Mouse (Mus musculus) fat pad, adult 2 months (tissue): Measurements from ENCODE around the gene Lrrc8d.

ENCODE experiments used
- DNase-seq: peaks from one replicate; pipeline ENCODE4 v3.0.0-alpha.2; 2011; ENCODE audit warnings: low read depth, low spot score; ENCODE audit errors: extremely low read depth

Lrrc8d gene

DNA sequence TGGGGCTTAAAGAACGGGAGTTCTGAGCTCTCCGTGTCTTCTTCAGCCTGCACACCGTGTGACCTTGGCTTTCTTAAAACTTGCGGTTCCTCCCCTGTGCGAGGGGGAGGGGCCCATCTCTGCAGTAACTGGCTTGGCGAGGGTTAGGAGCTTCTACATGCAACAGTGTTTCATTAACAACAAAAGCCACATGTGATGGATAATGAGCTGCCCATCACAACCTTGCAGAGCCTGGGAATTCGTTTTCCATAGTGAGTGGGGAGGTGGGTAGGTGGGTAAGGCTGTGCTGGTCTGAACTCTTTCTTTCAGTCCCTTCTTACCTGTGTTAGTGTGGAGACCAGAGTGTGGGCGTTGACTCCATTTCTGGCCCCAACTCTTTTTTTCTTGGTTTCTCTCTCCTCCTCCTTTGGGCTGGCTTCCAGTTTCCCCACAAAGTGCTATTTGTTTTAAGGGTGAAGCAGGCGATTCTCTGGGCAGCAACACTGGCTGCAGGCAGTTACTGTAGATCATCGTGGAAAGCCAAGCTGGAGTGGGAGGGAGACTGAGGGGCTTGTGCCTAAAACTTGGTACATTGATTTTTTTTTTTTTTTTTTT lies 15.9 kb downstream of the Lrrc8d start:
- no peak for DNase-seq

DNA sequence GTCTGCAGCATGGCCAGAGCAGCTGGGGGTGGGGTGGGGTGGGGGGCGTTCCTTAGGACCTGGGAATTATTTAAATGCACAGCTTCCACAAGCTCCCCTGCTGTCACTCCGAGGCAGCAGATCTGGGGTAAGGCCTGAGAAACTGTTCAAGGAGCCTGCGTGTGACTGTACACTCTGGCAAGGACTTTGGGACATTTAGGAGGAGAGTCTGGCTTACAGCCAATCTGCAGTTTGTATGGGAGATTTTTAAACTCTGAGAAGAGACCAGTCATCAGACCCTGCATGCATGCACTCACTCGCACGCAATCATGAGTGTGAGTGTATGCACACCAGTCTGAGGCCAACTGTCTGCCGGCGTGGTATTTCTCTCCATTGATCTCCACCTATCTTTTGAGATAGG lies 17.5 kb downstream of the Lrrc8d start:
- no peak for DNase-seq

DNA sequence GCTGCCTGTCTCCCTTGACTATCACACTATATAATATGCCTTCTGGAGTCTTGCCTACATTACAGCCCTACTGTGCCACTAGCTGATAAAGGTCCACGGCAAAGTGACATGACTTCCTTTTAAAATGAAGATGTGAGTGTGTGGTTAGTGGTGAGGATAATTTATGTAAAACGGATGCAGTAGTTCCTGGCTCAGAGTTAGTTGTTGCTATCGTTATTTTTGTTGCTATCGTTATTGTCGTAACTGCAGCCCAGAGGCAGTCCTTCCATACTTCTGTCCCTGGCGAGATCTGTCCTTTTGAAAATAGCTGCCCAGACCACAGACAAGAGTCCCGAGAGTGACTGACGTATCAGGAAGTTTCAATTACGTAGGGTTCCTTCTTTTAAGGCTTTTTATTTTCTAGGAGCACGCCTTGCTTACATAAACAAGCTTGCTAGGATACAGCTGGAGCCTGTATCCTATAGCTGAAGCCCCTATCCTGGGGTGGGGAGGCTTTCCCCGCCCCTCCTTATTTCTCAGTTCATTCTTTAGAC lies 18.4 kb downstream of the Lrrc8d start:
- DNase-seq: no peak

DNA sequence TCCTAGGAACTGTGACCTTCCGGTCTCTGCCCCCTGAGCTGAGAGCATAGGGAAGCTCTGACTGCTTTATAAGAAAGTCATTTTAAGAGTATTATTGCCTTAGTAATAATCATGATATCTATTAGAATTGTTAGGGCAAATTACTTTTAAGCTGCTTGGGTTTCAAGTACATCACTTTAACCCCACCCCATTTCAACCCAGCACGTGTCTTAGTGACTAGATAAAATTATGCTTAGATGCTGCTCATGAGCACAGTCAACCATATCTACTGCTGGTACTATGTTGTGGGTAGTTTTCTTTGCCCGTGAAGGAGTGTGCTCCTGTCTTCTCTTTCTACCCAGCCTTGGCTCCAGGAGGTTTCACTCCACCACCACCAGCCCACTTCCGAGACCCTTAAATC lies 21.5 kb downstream of the Lrrc8d start:
- DNase-seq: no peak

- DNase-seq: no peak
Measured at GRCm38 (mm10) chr5:105722807-105723206, 23.0 kb downstream of the Lrrc8d start.

DNA sequence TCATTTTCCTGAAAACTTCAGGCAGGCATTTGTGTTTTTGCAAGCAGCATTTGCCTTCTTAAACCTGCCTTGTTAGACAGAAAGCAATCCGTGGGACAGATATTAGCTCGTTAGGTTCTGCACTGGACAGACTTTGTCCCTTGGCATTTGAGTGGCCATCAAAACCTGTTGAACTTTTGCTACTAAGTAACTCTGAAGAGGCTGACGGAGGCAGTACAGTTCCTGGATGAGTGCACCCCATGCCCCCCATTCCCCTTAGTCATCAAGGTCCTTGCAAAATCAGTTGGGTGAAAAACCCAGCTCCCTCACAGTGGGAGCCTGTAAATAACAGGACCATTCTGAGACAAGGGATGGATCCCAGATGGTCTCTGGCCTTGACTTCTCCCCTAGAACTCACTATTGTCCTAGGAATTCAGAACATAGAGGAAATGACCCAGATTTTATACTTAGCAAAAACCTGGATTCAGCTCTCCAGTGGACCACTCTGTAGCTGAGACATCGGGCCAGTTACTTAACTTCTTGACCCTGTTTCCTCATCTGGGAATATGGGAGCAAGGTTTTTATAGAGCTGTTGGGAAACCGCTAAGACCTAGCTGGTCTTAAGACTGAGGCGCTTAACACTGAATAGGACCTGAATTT lies 30.5 kb downstream of the Lrrc8d start:
- DNase-seq: no peak

GRCm38 (mm10) chr5:105731173-105731626 lies 31.4 kb downstream of the Lrrc8d start:
- no peak for DNase-seq

DNA sequence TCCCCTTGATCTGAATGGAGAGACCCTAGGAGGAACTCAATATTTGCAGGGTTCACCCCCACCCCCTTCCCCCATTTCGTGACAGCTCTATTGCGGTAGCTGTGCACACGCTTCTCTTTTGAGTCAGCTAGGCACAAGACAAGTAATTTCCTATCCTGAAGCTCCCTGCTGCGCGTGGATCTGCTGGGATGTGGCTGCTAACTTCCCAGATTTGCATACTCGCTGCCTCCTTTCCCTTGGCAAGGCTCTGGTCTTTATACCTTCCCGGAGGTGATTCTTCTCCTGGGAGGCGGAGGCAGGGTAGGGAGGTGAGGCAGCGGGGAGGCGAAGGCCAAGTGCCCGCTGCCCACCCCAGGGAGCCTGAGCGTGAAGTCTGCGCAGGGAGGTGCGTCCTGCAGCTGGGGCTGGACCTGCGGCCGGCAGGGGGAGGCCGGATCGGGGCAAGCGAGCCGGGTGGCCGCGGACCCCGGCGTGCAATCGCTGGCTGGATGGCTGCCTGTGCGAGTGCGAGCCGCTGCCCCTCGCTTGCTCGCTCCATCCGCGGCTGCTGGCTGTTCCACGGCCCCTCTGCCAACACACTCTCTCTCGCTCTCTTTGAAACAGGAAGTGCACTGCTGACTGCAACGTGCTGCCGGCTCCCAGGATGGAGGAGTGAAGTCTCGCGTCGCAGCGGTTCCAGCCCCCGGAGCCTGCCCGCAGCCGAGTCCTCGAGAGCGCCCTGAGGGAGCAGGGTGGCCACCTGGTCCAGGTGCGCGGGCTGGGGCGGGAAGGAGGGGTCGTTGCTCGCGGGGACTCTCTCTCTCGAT lies 32.1 kb downstream of the Lrrc8d start:
- no peak for DNase-seq

GRCm38 (mm10) chr5:105732433-105732891 lies 32.7 kb downstream of the Lrrc8d start:
- no peak for DNase-seq

DNA sequence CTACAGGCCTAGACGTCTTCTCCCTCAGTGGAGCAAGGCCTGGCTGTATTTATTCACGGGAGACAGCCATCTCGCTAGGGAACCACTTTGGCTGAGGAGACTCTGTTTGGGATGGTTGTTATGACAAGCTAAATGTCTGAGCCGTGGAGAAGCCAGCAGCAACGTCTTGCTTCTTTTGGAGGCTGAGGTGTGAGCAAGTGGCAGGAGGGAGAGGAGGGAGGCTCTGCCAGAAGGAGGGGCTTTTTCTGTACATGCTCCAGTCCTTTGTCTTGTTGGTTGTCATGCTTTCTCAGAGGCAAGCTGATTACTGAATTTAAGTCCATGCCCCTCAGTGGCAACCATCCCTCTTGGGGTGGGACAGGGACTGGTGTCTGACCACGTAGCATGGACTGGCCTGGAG lies 33.5 kb downstream of the Lrrc8d start:
- DNase-seq: no peak

DNA sequence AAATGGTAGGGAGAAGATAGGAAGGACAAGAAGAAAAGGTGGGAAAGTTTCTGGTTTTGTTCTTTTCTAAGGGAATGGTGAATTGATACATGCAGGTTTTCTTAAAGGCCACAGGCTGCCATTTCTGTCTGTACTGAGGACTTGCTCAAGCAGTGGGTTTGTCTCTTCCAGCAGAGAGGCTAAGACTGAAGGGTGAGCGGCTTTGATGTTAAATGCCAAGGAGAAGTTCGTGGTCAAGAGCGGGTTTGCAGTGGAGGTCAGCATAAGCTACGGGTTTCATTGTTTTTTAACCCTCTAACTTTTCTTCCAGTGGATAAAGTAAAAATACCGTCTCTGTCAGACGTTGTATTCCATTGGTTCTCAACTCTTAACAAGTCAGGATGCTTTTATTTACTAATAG lies 36.6 kb downstream of the Lrrc8d start:
- DNase-seq: no peak

DNA sequence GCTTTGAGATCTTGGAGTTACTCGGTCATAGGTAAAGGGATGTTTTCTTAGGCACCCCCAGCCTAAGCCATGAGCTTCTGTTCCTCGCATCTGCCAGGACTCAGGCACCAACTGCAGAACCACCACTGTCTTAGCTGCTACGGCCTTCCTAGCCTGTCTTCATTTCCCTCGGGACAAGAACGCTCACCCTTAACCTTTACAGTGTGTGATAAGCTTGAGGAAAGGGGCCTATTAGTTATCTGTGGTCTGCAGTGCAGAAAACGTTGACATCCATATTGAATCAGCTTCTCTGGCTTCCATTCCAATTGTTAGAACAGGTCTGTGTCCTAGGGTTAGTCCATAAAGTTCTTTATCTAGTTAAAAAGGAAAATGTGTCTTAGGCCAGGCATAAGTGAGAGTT lies 37.4 kb downstream of the Lrrc8d start:
- DNase-seq: no peak

DNA sequence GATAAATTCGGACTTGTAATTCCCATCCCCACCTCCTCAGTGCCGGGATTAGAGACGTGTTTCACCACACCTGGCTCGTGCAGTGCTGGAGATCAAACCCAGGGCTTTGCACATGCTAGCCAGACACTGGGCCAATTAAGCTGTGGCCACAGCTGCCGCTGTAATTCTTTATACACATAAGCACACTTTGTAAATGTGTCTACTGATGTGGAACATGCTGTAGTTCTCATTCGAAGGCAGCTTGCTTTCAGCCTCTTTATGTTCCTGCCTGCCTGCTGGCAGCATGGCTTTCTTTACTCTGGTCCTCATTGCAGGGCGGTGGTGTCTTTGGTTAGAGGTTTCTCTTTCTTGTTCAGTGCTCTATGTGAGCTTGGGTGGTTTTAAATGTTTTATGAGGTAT lies 40.7 kb downstream of the Lrrc8d start:
- DNase-seq: no peak

DNA sequence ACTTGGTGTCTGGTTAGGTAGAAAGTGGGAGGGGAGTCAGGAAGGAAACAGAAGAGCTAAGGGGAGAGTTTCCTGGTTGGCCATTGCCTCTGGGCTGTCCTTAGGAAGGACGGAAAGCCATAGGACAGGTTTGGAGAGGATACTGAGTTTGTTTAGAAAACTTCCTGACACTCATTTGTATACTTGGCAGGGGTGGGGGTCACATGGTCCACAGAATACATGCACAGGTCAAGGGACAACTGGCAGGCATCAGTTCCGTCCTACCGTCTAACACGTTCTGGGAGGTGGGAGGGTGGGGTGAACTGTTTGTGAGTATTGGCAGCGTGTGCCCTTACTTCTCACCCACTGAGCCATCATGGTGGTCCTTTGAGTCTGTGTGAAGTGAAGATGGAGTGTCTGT lies 42.9 kb downstream of the Lrrc8d start:
- no peak for DNase-seq

- DNase-seq: no peak
Measured at GRCm38 (mm10) chr5:105745324-105745723, 45.6 kb downstream of the Lrrc8d start.

GRCm38 (mm10) chr5:105745927-105746454 lies 46.2 kb downstream of the Lrrc8d start:
- DNase-seq: no peak

- DNase-seq: no peak
Measured at GRCm38 (mm10) chr5:105754803-105755202, 55.0 kb downstream of the Lrrc8d start.

DNA sequence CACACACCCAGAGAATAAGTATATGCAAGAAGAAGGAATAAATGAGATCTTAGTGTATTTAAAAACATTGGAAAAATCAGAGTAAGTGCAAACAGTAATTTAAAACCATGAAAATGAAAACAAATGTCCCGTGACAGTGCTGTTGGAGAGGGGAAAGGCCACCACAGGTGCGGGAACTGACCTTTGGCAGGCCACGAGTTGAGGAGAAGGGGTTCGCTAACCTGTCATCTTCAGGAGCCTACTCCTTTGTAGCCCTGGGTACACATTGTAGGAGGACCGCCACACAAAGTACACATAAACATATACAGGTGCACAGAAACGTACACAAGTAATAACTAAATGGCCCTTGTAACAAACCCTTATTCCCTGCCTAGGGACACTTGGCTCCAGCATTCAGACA lies 55.7 kb downstream of the Lrrc8d start:
- no peak for DNase-seq

DNA sequence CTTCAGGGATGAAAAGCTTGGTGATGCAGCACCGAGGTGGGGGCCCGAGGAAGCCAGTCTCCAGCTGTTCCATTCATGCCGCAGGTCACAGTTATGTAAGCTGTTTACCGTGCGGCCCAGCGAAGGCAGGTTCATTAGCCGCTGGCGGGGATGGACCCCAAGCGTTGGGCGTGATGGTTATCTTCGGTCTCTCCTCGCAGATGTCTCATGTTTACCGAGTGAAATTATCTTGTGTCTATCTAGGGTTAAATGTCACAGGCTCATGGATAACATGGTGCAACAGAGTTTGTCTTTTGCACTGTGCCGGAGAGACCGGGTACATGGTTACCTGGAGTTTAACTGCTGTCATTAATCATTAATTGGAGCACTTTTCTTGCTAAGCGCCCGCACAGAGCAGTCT lies 58.2 kb downstream of the Lrrc8d start:
- no peak for DNase-seq

DNA sequence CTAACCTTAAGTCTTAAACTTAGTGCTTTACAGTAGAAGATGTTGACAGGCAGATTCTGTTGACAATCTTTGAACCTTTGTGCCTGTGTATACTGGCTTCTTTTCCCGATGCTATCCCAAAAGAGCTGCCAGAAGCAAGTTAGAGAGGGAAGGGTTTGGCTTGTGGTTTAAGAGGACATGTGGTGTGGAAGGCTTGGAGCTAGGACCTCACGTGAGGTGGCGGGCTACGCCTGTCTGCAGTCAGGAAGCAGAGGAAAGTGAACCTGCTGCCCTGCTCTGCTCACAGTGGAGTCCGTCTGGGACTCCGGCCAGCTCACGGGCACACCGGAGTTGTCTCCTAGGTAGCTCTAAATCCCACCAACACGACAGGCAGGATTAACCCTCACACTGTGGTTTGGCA lies 59.1 kb downstream of the Lrrc8d start:
- DNase-seq: no peak

GRCm38 (mm10) chr5:105761848-105762482 lies 62.2 kb downstream of the Lrrc8d start:
- DNase-seq: no peak
